Mouse (Mus musculus): Measurements from ENCODE around the gene Lsm14b. TPM values are rescaled to one million over a fixed set of nuclear protein-coding genes. Genes with fewer than 3 reads are reported as not detected.
A peak's percentile ranks its signal among the peaks of the same experiment; 100 is the strongest.

Lsm14b gene
- polyA plus RNA-seq, 1 experiment from 2014 or later = 4.8 TPM

DNA sequence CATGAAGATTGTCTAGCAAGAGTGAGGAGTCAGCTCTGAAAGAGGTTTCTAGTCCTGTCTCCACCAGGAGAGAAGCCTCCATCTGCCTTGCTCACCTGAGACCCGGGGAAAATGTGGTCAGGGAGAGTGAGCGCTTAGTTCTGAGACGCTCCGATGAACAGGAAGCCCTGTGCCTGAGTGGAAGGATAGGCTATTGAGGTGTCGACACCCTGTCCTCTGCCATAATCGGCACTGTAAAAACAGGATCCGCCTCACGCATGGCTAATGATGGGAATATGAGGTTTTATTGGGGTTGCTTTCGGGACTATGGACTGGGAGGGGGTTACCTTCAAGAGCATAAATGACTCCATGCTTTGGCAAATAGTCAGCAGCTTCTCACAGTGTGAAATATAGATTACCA lies 6.2 kb upstream of the Lsm14b start:
- Histone ChIP-seq H3K27me3 (replicated peaks) (peaks cover 52% of the 10 kb centered on the region), H3K4me3 (no peak overlapping the region), H3K4me2 (no peak overlapping the region), H3K27ac (replicated peaks) (no peak overlapping the region), H3K36me3 (no peaks in the 10 kb centered on the region), H3K9ac (no peak overlapping the region), H3K9me3 (no peaks in the 10 kb centered on the region), H3K4me1 (peaks cover 18% of the 10 kb centered on the region)
- 65% methylated on average over 9 of the region's 9 CpGs for WGBS
- ATAC-seq (ENCODE audit: extremely low read depth, insufficient number of reproducible peaks, low FRiP score, low TSS enrichment) = no peak

DNA sequence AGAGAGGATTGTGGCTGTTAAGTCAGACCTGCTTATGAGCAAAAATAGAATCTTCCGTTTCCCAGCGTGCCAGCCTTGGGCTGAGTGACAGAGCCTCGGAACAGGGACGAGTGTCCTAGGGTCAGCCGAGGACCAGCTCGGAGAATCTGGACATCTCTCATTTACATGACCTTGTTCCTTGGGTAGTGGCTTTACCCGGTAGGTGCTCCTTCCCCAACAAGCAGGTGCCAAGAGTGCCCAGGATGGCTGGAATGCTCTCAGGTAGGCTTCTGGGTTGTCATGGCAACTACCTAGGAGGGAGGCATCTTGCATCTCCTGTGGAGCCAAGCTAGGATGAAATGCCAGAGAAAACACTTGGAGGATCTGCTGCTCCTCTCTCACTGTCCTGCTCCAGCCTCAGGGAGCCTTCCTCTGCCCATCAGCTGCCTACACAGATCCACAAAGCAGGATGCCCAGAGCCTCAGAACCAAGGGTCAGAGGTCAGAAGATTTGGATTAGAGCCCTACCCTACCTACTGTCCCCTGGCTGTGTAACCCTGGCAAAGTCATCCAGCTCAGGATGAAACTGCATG lies 4.6 kb upstream of the Lsm14b start:
- H3K4me2 ChIP-seq = no peak overlapping the region
- WGBS = 60% methylated on average over 7 of the region's 7 CpGs
- no peaks in the 10 kb centered on the region for H3K36me3 ChIP-seq
- H3K4me3 ChIP-seq = no peak overlapping the region
- H3K27me3 ChIP-seq (replicated peaks) = peaks cover 53% of the 10 kb centered on the region
- peaks cover 24% of the 10 kb centered on the region for H3K4me1 ChIP-seq
- H3K9me3 ChIP-seq = no peaks in the 10 kb centered on the region
- no peak overlapping the region for H3K27ac ChIP-seq (replicated peaks)
- H3K9ac ChIP-seq = no peak overlapping the region
- no peak for ATAC-seq (ENCODE audit: extremely low read depth, insufficient number of reproducible peaks, low FRiP score, low TSS enrichment)

DNA sequence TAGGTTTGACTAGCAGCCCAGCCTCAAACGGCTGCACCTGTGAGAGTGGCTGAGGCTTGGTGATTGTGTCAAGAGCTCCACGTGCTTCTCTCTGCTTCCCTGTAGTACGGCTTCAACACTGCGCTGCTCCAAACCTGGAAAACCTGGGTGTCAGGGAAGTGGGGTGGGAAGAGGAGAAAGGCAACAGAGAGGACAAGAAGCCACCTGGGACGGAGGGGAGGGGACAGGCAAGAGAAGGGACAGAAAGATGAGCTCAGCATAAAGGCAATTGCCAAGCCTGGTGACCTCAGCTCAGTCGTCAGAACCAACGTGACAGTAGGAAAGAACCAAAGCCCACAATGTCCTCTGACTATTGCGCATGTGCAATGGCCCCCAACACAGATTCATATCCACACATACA lies 3.9 kb upstream of the Lsm14b start:
- Histone ChIP-seq H3K9me3 (no peaks in the 10 kb centered on the region), H3K9ac (no peak overlapping the region), H3K4me1 (peaks cover 28% of the 10 kb centered on the region), H3K27ac (replicated peaks) (no peak overlapping the region), H3K4me3 (no peak overlapping the region), H3K36me3 (no peaks in the 10 kb centered on the region), H3K4me2 (no peak overlapping the region), H3K27me3 (replicated peaks) (peaks cover 53% of the 10 kb centered on the region)
- ATAC-seq (ENCODE audit: extremely low read depth, insufficient number of reproducible peaks, low FRiP score, low TSS enrichment) = no peak
- WGBS = 69% methylated on average over 8 of the region's 8 CpGs

DNA sequence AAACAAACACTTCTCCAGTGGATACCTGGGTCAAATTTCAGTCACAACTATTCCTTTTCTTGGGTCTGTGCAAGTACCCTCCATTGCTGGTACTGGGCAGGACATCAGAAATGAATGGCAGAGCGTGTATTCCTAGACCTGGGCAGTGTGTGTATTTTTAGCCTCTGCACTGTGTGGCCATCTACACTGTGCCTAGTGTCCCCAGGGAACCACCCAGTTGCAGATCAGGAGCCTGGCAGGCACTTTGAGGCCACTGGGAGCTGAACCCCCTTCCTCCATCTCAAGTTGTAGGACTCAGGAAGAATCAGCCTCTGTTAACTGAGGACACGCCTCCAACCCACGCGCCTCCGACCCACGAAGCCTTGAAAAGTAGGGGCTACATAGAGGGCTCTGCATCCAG lies 2.0 kb upstream of the Lsm14b start:
- Histone ChIP-seq H3K27ac (replicated peaks) (no peak overlapping the region), H3K4me1 (peaks cover 34% of the 10 kb centered on the region), H3K36me3 (peaks cover 4% of the 10 kb centered on the region), H3K9ac (no peak overlapping the region), H3K27me3 (replicated peaks) (peaks cover 53% of the 10 kb centered on the region), H3K9me3 (no peaks in the 10 kb centered on the region), H3K4me3 (no peak overlapping the region), H3K4me2 (no peak overlapping the region)
- no peak for ATAC-seq (ENCODE audit: extremely low read depth, insufficient number of reproducible peaks, low FRiP score, low TSS enrichment)
- WGBS = 46% methylated on average over 6 of the region's 6 CpGs

DNA sequence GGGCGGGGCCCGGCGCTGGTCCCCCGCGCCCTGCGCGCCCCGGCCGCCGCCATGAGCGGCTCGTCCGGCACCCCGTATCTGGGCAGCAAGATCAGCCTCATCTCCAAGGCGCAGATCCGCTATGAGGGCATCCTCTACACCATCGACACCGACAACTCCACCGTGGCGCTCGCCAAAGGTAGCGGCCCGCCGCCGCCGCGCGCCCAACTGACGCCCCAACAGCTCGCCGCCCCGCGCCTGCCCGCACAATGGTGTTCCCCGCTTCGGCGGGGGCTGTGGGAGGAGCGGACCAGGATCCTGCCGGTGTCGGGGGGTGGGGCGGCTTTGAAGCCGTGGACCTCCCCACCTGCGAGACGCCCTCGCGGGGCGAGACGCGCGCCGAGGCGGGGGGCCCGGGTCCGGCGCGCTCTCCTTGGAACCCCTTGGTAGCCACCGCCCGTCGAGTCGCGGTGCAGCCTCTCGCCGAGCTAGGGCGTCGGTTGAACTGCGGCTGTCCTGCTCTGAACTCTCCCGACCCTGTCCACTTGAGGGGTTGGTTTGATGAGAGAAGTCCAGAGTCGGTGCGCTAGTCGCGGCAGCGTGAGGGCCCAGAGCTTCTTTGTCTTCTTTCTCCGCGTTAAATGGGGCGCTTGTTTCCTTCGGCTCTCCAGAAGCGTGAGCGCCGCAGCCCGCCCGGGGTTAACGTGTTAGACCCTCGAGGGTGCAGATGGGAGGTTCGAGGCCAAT lies 511 bp downstream of the Lsm14b start:
- H3K36me3 ChIP-seq = peaks cover 29% of the 10 kb centered on the region

DNA sequence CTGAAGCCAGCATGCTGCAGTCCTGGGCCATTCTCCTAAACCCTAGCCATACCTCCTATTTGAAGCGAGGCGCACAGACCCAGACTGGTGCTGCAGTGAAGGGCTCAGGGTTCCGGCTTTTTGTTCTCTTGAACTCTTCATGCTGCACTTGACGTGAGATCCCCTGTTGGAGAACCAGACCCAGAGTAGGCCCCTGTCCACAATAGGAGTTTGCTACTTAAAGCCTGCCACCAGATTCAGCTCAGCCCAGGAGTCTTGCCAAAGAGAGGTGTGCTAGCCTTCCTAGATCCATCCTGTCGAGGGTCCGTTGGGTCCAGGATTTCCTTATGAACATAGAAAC lies 1.0 kb downstream of the Lsm14b start:
- Histone ChIP-seq H3K4me2 (peak overlapping the region; percentile 91), H3K4me1 (peaks cover 43% of the 10 kb centered on the region), H3K27me3 (replicated peaks) (peaks cover 28% of the 10 kb centered on the region), H3K27ac (replicated peaks) (peak overlapping the region; percentile 92; the same call in 1 of the 2 replicates), H3K9ac (peak overlapping the region; percentile 97), H3K4me3 (peak overlapping the region; percentile 85), H3K9me3 (no peaks in the 10 kb centered on the region), H3K36me3 (peaks cover 34% of the 10 kb centered on the region)
- ATAC-seq (ENCODE audit: extremely low read depth, insufficient number of reproducible peaks, low FRiP score, low TSS enrichment) = no peak
- 16% methylated on average over 6 of the region's 6 CpGs for WGBS

More for the DNA sequence above, 511 bp downstream of the Lsm14b start:
- WGBS = under 1% methylated on average over 83 of the region's 84 CpGs
- Histone ChIP-seq H3K4me2 (peak overlapping the region; percentile 91), H3K9me3 (no peaks in the 10 kb centered on the region), H3K4me3 (peak overlapping the region; percentile 85), H3K27ac (replicated peaks) (peak overlapping the region; percentile 92), H3K27me3 (replicated peaks) (peaks cover 33% of the 10 kb centered on the region), H3K9ac (peak overlapping the region; percentile 97), H3K4me1 (peaks cover 43% of the 10 kb centered on the region)
- ATAC-seq (ENCODE audit: extremely low read depth, insufficient number of reproducible peaks, low FRiP score, low TSS enrichment) = peak; percentile 11; the same call in 1 of the 2 replicates

DNA sequence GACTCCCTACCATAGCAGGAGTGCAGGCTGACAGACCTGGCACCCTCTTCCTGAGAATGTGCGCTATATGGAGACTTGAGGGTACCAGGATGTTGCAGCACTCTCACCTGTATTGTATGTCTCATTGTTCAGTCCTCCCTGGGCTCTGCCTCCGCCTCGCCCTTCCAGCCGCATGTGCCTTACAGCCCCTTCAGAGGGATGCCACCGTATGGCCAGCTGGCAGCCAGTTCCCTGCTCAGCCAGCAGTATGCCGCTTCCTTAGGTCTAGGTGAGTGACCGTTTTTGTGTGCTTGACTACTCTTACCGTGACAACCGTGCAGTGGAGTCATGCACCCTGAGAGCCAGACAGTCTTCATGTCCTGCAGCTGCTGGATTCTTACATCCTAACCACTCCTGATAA lies 3.0 kb downstream of the Lsm14b start:
- peaks cover 54% of the 10 kb centered on the region for H3K36me3 ChIP-seq
- H3K27me3 ChIP-seq (replicated peaks) = peaks cover 9% of the 10 kb centered on the region
- H3K9ac ChIP-seq = peak overlapping the region; percentile 97; the same call in 1 of the 2 replicates

DNA sequence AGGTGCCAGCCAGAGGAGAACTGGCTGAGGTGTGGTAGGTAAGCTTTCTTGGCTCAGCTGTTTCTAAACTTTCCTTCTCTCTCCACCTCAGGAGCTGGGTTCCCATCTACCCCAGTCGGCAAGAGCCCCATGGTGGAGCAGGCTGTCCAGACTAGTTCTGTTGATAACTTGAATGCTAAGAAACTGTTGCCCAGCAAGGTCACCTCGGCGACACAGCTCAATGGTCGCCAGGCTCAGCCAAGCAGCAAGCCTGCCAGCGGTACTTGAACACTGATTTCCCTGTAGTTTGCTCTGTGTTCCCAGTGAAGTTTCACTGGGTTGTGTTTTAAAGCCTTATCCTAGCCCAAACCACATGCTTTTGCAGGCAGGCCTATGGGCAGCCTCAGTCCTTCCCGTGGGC lies 6.5 kb downstream of the Lsm14b start:
- Histone ChIP-seq H3K4me3 (no peak overlapping the region), H3K27ac (replicated peaks) (no peak overlapping the region), H3K9me3 (no peaks in the 10 kb centered on the region), H3K36me3 (peaks cover 89% of the 10 kb centered on the region), H3K27me3 (replicated peaks) (no peaks in the 10 kb centered on the region), H3K4me2 (no peak overlapping the region), H3K4me1 (peaks cover 45% of the 10 kb centered on the region), H3K9ac (no peak overlapping the region)
- no peak for ATAC-seq (ENCODE audit: extremely low read depth, insufficient number of reproducible peaks, low FRiP score, low TSS enrichment)
- 81% methylated on average over 6 of the region's 6 CpGs for WGBS

More for the DNA sequence above, 3.0 kb downstream of the Lsm14b start:
- WGBS = 63% methylated on average over 9 of the region's 9 CpGs
- H3K4me1 ChIP-seq = peaks cover 45% of the 10 kb centered on the region
- no peak for ATAC-seq (ENCODE audit: extremely low read depth, insufficient number of reproducible peaks, low FRiP score, low TSS enrichment)
- peak overlapping the region; percentile 85; the same call in 1 of the 2 replicates for H3K4me3 ChIP-seq
- no peaks in the 10 kb centered on the region for H3K9me3 ChIP-seq
- H3K4me2 ChIP-seq = peak overlapping the region; percentile 91
- H3K27ac ChIP-seq (replicated peaks) = no peak overlapping the region

DNA sequence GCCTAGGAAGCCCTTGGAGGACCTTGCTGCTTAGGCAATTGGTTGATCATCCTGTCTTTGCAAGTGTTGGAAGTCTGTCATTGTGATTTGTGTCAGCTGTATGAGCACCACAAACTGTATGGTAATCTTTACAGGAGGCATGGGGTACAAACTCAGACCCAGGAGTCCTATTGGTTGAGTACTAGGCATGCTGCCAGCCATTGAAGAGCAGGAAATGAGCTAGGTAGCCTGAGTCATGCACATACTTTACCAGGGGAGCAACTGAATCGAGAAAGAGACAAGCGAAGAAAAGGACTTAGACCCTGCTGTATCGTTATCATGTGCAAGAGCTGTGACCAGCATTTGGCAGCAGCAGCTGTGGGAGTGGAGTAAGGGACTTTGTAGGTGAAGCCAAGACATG lies 8.1 kb downstream of the Lsm14b start:
- Histone ChIP-seq H3K36me3 (peaks cover 100% of the 10 kb centered on the region), H3K9ac (no peak overlapping the region), H3K9me3 (no peaks in the 10 kb centered on the region), H3K4me2 (no peak overlapping the region), H3K27me3 (replicated peaks) (no peaks in the 10 kb centered on the region), H3K4me1 (peaks cover 29% of the 10 kb centered on the region), H3K27ac (replicated peaks) (0 out of 2 replicates have a peak overlapping the region, but pooled peaks have one; percentile 5), H3K4me3 (no peak overlapping the region)
- ATAC-seq (ENCODE audit: extremely low read depth, insufficient number of reproducible peaks, low FRiP score, low TSS enrichment) = no peak
- 65% methylated on average over 3 of the region's 3 CpGs for WGBS

DNA sequence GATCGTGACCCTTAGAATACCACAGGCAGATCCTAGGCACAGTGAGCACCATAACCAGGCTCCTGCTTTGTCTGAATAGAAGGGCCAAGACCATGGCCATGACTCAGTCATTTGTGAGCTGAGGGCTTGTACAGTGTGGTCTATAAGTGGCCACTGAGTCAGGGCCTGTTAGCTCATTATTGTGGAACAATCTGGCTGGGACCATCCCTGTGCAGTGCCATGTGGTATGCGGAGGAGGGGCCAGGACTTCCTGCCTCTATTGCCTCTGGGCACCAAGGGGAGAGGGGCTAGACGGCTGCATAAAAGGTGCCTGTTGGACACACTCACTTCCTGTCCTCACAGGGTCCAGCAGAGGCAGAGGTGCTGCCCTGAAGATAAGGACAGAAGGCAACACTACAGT lies 9.2 kb downstream of the Lsm14b start:
- peaks cover 20% of the 10 kb centered on the region for H3K4me1 ChIP-seq
- H3K27ac ChIP-seq (replicated peaks) = no peak overlapping the region; the same call in 1 of the 2 replicates
- no peak overlapping the region for H3K4me2 ChIP-seq
- no peaks in the 10 kb centered on the region for H3K9me3 ChIP-seq
- H3K36me3 ChIP-seq = peaks cover 100% of the 10 kb centered on the region
- 58% methylated on average over 3 of the region's 3 CpGs for WGBS
- H3K4me3 ChIP-seq = no peak overlapping the region
- H3K27me3 ChIP-seq (replicated peaks) = no peaks in the 10 kb centered on the region
- H3K9ac ChIP-seq = no peak overlapping the region
- no peak for ATAC-seq (ENCODE audit: extremely low read depth, insufficient number of reproducible peaks, low FRiP score, low TSS enrichment)

DNA sequence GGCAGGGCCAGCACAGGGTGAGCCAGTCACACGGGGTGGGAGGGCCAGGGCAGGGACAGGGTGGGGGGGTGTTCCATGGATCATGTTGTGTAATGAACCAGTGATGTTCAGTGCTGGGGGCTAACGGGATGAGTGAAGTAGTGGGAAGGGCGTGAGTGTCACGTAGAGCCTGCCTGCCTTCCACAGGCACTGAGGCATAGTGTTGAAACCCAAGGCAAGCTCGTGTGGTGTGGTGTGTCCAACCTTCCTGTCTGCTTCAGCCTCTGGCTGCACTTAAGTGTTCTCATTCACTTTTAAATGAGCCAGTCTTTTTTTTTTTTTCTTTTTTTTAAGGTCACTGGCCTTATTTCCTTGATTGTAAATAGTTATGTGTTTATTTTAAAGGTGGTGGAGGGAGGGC lies 10.0 kb downstream of the Lsm14b start:
- Histone ChIP-seq H3K9me3 (no peaks in the 10 kb centered on the region), H3K4me3 (no peak overlapping the region), H3K27ac (replicated peaks) (no peak overlapping the region), H3K4me1 (peaks cover 22% of the 10 kb centered on the region), H3K27me3 (replicated peaks) (no peaks in the 10 kb centered on the region), H3K9ac (no peak overlapping the region), H3K36me3 (peaks cover 99% of the 10 kb centered on the region), H3K4me2 (no peak overlapping the region)
- WGBS = 64% methylated on average over 5 of the region's 5 CpGs
- ATAC-seq (ENCODE audit: extremely low read depth, insufficient number of reproducible peaks, low FRiP score, low TSS enrichment) = no peak

DNA sequence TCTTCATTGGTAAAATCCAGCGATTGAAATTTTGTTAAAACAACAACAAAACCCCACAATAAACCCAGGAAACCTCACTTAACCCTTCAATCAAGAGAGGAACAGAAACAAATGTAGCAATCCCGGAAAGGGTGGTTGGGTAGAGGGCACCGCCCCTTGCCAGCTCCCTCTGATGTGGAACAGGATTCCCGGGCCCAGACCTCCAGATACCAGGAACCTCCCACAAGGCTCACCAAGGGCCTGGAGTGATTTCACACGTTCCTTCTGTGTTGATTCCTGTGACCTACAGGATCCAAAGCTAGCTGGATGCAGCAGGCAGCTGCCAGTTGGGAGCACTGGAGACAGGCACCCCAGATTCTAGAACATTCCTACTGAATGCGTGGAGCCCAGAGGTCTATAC lies 15.6 kb downstream of the Lsm14b start:
- no peak overlapping the region for H3K27ac ChIP-seq (replicated peaks)
- peaks cover 31% of the 10 kb centered on the region for H3K4me1 ChIP-seq
- no peak for ATAC-seq (ENCODE audit: extremely low read depth, insufficient number of reproducible peaks, low FRiP score, low TSS enrichment)
- peak overlapping the region; percentile 96 for H3K9ac ChIP-seq
- H3K27me3 ChIP-seq (replicated peaks) = no peaks in the 10 kb centered on the region
- peak overlapping the region; percentile 84 for H3K4me2 ChIP-seq
- H3K36me3 ChIP-seq = peaks cover 44% of the 10 kb centered on the region
- no peaks in the 10 kb centered on the region for H3K9me3 ChIP-seq
- 40% methylated on average over 6 of the region's 6 CpGs for WGBS
- H3K4me3 ChIP-seq = peak overlapping the region; percentile 99
